Mouse (Mus musculus) CD8-positive naive resting alpha-beta T cell, adult 2 months (primary cell): ENCODE data around the gene Card14.
"Not testable (repeated sequence)": the region's sequence is repeated elsewhere in the genome, so short reads cannot be mapped to it uniquely, and the experiment has no call there.

Source experiments
- DNase-seq, 2 experiments: peaks; one replicate each; pipeline ENCODE4 v3.0.0; 2022; ENCODE audit warnings: low read depth in 2 of 2, low spot score in 2 of 2

Card14 gene

DNA sequence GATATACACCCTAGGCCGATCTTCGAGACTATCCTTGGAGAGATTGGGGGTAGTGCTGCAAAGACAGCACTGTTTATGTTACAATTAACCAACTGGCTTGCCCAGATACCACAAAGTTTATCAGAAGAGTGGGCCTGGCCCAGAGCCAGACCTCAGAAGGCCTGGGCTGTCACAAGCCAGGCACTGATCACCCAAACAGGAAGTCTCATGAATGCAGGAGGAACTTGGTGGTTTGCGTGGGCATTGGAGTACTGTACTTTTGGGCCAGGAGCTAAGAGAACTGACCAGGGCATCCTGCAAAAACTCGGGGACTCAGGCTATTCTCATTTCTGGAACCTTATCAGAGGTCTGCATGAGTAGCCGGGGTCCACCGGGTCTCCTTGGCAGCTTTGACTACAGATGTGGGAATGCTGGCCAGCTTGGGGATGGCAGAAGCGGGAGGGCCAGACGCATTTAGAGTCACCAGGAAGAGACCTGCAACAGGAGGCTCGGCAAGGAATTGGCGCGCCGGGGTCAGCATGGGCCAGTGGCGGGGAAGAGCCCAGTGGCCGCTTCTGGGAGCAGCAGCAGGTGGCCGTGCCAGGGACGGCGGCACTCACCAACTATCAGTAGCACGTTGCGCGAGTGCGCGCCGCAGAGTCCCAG lies 47.4 kb downstream of the Card14 start:
- peak; percentile 14 to 21 for DNase-seq

DNA sequence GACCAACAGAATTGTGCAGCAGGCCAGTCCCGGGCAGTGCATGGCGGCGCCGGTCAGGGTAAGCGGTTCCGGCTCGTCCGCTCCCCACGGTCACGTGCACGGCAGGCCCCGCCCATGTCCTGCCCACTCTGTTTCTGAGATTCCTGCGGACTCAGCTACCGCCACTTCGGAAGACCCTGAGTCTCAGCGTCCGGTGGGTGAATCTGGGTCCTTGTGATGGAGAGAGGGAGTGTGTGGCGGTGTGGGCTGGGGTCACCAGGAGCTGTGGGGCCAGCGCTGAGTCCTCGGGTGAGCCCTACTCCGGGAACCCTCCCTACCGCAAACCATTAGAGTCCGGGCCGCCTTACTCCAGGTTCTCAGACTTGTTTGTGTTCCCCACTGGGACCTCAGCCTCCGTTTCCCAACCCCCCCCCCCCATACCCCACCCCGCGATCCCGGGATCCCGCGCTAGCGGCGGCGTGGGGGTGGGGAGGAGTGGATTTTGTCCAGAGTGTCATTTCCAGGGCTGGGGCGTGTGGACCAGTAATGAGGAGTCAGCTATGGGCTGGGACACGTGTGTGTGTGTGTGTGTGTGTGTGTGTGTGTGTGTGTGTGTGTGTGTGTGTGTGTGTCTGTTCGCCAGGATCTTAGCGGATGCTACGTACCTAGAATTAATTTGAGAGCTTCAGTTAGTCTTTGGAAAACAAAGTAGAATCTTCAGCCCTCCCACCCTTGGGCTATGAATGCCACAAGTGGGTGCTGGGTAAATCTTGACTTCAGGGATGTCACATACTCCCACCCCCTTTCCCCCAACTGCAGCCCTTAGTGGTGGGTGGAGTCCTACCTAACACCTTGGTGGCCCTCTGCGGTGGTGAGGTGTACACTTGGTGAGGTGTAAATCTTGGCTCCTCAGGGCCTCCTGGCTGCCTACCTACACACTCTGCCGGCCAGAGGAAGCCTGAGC lies 48.1 kb downstream of the Card14 start, which contains the start of the genes Sgsh and Slc26a11:
TSS of gene Sgsh (minus strand) at position 94 of the 943 bp plus-strand sequence.
TSS of gene Slc26a11 (plus strand) at position 115 of the 943 bp plus-strand sequence.
- DNase-seq = peak; percentile 24 to 40

- no peak for DNase-seq
Measured at GRCm38 (mm10) chr11:119359089-119359488, 51.5 kb downstream of the Card14 start.

GRCm38 (mm10) chr11:119362769-119363533 lies 55.4 kb downstream of the Card14 start:
- no peak for DNase-seq

- peak; percentile 67 to 78 for DNase-seq
Measured at GRCm38 (mm10) chr11:119363534-119364145, 56.1 kb downstream of the Card14 start.

DNA sequence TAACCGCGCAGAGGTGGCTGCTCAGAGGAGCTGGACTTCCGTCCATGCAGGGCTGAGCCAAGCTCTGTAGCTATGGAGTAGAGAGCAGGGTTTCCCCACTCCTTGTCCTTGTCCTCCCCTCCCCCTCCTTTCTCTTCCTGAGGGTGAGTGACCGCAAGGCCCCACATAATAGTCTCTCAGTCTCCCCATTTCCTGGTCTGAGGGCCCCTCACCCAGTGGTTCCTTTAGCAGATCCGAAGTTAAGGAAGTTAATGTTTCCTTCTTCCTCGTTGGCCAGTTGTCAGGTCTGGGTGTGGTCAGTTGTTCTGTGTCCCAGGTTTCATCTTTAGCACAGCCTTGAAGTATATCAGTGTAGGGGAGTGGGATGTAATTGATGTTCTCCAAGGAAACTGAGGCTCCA lies 67.9 kb downstream of the Card14 start:
- DNase-seq = no peak

- no peak for DNase-seq
Measured at GRCm38 (mm10) chr11:119377326-119377725, 69.8 kb downstream of the Card14 start.

DNA sequence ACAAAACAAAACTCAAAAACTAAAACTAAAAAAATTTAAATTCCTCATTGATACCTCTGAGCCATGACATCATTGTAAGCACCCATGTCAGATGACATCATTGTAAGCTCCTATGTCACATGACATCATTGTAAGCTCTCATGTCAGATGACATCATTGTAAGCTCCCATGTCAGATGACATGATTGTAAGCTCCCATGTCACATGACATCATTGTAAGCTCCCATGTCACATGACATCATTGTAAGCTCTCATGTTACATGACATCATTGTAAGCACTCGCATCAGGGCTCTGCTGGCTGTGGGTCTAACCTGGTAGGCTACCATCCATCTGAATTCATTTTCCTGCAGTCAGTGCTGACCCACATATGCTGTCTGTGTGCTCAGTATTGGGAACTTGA lies 71.0 kb downstream of the Card14 start:
- no peak for DNase-seq

DNA sequence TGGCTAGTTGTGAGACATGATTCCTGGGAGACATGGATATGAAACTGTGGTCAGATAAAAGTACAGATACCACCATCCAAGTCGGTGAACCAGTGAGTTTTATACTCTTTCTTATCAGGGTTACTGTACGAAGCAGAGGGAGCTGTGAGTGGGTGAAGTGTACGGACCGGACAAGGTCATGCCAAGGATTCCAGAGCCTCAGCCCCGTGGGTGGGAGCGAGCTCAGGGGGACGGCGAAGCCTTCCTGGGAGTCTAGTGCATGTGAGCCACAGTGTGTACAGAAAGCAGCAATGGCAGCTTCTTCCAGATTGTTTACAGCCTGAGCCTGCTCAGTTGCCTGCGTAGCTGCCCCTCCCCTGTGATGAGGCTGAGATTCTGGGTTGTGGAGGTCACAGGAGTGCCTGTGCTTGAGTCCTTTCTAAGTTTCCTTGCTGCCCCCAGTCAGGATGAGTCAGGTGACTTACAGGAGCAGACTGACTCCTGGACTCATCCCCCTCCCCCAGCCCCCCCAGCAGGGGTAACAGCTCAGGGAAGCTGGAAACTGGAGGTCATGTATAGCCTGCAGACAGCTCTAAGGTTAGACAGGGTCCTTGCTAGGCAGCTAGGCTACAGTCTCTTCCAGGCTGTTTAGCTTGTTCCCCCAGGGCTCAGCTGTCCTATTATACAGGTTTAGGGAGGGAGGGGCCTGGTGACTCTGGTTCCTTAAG lies 74.2 kb downstream of the Card14 start:
- DNase-seq = no peak

DNA sequence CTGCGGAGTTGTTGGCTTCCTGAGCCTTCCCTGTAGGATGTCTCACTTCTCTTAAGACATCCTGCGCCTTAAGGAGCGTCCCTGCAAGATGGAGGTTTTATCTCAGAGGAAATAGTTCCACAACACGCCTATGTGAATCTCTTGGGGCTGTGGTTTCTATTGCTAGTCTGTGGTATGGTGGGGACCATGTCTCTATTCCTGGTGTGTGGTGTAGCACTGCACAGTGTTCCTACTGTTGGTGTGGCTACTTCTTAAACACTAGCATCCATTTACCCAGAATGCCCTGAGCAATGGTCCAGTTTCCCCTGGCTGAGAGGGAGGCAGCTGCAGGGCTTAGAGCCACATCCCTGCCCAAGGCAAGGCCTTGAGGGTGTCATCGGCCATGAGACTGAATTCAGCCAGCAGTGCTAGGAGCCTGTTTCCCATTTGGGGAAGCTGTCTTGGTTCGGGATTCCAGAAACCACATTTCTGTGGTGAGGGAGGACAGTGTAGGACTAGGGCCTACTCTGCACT lies 74.8 kb downstream of the Card14 start:
- no peak for DNase-seq

DNA sequence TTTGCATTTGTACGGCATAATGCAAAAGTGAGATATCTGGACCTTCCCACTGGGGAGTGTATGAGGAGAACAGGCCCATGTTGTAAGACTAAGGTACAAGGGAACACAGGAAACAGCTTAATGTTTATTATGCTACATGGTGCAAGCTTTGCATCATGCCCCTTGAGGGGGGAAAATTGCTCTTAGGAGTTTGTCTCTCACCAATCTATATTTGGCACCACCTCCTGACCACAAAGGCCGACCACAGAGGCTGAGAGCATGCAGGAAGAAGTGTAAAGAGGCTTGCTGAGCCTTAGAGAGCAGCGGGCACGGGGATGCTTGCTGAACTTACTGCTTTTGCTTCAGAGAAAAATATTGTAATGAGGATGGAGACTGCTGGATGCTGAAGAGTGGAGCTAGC lies 77.3 kb downstream of the Card14 start:
- DNase-seq = peak; percentile 57 to 78

GRCm38 (mm10) chr11:119386306-119386705 lies 78.7 kb downstream of the Card14 start:
- DNase-seq = peak in 1 of 2 experiments; percentile 12

- not testable (repeated sequence) for DNase-seq
Measured at GRCm38 (mm10) chr11:119387273-119387672, 79.7 kb downstream of the Card14 start.

- DNase-seq = no peak
Measured at GRCm38 (mm10) chr11:119389851-119390270, 82.3 kb downstream of the Card14 start.

DNA sequence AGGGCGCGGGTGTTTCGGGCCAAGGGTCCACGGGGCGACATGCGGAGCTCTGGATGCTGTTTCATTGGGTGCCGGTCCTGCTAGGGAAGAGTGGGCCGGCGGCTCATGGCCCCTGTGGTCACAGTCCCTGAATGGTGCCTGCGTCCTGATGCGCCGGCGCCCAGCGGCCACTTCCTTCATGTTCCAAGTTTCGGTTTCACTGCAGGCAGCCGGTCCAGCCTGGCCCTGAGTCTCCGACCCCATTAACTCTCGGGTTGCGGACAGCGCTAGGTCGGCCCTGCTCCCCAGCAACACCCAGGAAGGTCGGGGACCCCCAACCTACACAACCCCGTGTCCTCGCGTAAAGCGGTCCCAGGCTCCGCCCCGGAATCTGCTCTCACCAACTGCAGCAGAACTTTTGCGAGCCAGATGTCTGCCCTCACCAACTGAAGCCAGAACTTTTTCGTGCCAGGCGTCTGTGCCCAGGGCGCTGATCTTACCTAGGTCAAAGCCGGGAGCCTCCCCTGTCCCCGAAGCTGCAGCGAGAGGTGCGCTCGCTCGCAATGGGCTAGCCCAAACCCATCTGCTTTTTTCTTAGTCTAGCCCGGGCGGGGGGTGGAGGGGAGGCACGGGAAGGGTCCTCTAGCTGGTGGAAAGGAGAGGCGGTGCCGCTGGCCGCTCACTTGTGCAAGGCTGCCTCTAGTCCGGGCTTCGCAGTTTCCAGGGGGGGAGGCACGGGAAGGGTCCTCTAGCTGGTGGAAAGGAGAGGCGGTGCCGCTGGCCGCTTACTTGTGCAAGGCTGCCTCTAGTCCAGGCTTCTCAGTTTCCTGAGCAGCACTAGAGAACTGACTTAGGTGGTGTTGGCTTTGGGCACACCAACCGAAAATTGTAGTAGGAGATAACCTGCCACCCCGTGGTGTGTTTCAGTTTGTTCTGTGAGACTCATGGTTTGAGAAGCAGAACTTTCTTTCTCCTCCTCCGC lies 83.0 kb downstream of the Card14 start:
- peak; percentile 44 to 59 for DNase-seq

DNA sequence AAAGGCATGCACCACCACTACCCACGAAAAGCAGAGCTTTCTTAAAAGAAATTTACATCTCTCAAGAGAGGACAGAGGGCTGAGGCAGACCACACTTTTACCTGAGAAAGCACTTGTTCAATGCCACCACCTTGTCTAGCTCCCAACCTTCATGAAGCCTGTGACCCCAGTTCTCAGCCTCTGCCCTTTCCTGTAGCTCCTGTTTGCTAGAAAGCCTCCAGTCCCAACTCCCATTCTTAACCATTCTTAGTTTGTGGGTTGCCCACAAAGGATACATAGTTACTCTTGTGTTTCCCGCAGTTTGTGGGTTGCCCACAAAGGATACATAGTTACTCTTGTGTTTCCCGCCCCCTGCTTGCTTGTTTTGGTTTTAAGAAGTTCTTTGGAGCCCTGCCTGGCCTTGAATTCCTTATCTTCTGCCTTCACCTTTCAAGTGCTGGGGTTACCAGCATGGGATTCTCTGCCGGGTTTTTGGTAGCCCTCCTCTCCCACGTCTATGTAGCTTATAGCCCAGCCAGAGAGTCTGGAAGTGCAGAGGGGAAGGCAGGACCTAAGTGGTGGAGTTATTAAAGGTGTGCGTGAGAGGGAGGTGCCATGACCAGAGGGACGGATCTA lies 83.9 kb downstream of the Card14 start:
- DNase-seq = peak; percentile 18 to 19

- peak; percentile 35 to 52 for DNase-seq
Measured at GRCm38 (mm10) chr11:119392001-119392614, 84.5 kb downstream of the Card14 start.
